Mouse (Mus musculus): ENCODE data around the gene Grin2b.
A peak's percentile ranks its signal among the peaks of the same experiment; 100 is the strongest.

Gene Grin2b

DNA sequence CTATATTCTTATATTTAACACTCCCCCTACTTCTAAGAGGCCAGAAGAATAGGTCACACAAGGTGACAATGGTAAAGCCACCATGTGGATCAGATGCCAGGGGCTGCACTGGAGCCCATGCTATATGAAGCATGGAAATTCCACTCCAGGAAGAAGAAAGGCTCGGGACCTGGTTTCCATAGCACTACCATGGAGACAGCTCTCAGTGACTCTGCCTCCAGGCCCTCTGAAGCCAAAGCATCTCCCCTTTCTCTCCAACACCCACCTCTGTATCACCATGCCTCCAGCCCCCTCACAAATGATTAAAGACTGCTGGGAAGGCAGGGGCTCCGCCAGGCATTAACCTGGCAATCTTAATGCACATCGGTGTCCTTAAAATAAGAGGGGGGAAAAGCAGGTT, 179.4 kb downstream of the Grin2b start:
- DNase-seq = no peak

DNA sequence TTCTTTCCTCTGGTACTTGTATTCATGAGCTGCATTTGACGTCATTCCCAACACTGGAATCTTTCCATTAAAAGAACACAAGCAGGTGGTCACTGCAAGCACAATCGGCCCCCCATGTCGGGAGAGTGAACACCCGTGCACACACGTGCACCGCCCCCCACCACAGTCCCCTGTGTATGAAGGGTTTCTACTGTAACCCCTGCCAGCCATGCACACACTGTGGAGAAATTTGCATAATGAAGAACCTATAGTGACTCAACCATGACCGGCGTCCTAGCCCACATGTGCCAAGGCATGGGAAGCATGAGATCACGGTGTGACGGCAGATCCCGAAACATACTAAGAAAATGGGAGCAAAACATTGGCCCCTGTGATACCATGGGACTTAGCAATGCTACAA, 179.9 kb downstream of the Grin2b start:
- no peak for DNase-seq

DNA sequence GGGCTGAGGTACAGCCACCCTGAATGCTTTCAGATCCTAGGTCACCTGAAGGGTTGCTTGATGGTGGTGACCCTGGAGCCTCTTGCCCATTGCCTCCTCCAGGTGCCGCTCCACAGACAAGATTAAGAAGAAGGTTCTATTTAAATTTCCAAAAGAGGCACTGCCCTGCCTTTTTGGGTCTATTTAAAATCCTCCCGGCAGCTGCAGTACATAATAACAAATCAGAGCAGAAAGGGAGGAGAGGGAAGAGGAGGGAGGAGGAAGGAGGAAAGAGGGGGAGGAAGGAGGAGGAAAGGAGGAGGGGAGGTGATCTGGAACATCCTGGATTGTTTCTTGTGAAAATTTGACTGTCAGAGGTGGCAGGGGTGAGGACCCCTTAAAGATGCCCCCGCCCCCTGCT, 197.2 kb downstream of the Grin2b start:
- no peak for DNase-seq

DNA sequence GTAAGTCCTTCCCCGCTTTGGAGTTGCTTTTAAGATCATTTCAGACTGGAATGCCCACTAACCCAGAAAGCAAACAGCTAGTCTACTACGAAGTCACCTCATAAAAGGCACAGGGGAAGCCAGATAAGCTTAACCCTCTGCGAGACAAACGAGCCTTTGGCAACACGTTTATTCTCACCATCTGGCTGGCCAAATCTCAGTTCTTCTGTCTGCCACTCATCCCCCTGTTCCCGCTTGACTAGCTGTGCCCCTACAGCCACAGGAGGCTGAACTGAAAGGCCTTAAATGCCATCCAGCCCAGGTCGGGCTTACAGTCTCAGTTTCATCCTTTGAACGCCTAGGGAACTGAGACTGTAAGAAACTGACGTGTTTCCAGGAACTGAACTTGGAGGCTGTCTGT, 200.8 kb downstream of the Grin2b start:
- DNase-seq = no peak

DNA sequence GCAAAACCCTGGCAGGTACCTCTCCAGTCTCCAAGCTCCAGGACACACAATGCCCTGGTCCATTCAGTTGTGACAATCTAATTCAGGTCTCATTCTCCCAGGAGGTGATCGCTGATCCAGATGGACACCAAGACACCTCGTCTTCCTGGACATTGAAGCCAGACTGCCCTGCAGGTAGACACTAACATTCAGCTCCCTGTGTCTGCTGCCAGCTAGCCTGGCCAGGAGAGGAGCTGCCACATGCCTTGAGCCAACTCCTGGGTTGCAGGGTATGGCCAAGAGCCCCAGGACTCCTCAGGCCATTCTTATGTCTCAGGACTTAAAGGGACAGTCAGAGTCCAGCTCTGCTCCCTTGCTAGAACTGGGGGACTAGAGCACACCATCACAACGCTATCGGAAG, 201.8 kb downstream of the Grin2b start:
- no peak for DNase-seq

DNA sequence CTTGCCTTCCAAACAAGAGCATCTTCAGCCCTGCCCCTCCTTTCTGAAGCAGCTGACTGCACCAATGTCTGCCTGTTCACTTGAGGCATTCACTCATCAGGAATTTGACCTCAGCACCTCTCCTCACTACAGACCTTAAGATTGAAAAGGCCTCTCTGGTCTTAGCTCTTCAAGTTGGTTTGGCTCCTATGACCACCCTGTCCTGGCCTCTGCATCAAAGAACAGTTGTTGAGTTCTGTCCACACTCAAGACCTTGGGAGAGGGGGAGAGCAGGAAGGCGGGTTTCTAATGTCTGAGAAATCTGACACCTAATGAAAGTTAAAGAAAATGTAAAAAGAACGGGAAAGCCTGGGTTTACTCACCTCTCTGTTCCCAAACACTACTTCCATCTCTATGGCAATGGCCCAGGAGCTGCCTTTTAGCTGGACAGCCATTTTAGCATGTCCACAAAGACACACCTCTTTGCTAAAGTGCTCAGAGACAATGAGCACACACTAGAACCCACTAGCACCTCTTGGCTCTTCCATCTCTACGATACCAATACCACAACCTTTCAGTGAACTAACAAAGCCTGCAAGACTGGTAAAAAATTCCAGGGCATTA, 202.5 kb downstream of the Grin2b start:
- no peak for DNase-seq

DNA sequence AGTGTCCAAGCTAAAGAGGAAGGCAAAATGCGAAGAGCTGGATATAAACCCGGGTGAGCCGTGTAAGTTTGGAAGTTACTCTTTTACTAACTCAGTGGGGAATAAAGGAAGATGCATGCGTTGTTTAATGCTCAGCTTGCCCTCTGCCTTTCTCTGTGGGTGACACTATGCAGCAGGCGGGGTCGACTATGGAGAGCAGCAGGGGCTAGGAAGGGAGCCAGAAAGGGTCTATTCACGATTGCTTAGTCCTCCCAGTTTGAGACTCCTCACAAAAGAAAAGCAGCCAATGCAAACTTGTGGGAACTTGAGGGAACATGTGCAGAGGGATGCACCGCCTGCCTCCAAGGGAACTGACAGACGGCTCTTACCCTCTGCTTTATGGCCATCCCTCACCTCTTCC, 211.5 kb downstream of the Grin2b start:
- no peak for DNase-seq

DNA sequence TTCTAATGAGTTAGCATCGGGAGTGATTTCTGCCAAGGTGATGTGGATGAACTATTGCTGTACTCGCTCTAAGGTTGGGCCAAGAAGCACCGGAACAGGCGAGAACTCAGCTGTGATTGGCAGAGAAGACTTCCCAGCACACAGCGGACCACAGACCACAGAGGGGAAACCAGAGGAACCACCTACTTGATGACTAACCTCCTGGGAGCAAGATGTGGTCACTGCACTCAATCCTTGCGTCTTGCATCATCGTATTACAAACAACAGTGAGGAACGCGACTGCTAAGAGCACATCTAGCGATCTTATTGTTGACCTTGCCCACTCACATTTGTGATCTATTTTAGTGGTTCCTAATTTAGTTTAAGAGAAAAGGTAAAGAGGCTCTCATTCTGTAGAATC, 213.7 kb downstream of the Grin2b start:
- DNase-seq = no peak

DNA sequence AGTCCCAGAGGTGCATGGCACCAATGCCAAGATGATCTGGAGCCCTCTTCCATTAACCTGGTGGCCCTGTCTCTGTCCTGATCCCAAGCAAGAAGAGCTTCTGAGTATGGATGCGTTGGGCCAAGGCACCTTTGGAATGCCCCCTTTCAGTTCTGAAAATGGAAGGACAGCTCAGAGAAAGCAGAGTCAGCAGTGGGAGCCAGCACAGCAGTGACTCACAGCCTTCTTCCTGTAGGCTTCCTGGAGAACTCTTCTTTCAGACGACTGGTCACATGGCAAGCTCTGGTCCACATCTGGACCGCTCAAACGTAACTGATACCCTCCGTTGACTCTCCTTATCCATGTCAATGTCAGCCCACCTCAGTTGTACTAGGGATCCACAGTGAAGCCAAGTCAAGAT, 221.6 kb downstream of the Grin2b start:
- DNase-seq = no peak

DNA sequence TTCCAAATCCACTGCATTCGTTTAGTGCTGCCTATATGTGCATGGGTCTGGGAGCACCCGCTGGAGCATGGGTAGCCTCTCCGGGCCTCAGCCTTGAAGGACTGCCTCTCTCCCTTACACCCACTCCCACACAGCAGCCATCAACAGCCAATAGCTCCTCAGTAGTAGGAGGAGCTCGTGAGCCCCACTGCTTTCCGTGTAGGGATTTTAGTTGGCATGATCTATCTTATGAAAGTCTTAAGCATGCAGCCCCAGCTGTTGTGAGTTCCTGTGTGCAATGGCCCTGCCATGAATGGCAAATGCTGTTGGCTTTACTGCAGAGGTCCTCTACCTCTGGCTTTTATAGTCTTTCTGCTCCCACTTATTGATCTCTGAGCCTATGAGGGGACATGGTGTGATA, 227.8 kb downstream of the Grin2b start:
- no peak for DNase-seq

DNA sequence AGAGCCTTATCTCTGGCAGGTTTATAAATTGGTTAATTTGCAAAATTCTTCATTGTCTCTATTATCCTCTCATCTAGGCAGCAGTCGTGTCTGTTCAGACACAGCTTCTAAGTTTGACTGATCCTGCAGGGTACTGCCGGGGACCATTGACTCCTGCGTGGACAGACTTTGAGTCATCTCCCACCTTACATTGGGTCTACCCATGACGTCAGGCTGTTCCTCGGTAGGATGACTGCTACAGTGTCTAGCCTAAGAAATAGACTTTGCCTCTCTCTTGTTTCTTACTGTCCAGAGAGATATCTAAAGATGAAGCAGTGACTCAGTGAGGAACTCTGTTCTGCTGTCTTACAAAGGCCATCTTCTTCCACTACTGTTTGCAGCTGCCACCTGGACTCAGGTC, 229.0 kb downstream of the Grin2b start:
- DNase-seq = no peak

DNA sequence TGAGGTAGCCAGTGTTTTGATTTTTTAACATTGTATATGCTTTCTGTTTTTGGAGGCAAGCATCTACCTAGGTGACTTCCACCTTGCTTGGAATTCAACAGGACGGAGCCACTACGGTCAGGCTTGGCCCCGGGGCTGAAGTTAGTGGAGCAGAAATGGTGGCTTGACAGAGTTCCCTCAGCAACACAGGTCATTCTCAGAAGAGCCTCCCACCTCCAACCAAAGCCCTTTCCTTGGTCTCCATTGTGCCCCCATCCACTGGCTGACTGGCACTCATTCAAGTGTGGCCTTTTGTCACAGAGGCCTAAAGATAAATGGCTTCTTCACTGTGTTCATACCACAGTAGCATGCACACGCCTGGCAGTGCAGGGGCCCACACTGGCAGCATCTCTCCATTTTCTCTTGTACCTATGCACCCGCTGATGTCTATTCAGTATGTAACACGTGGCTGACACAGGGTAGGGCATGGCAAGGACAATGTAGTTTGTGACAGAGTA, 230.1 kb downstream of the Grin2b start:
- no peak for DNase-seq

DNA sequence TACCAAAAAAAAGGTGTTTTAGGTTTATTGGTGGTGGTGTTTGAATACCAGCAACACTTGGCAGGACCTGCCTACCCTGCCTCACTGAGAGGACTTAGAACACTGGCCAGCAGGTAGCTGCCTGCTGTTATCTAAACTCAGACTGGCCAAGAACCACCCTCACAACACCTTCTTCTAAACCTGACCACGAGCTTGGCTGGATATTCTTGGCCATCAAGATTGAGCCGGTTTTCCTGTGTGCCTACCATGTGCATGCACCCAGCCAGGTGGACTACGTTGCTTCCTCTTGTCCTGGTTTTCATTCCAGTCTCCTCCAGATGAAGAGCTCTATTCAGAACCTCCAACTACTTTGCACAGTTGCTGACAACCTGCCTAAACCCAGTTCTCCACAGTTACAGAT, 240.4 kb downstream of the Grin2b start:
- peak; percentile 37 for DNase-seq

DNA sequence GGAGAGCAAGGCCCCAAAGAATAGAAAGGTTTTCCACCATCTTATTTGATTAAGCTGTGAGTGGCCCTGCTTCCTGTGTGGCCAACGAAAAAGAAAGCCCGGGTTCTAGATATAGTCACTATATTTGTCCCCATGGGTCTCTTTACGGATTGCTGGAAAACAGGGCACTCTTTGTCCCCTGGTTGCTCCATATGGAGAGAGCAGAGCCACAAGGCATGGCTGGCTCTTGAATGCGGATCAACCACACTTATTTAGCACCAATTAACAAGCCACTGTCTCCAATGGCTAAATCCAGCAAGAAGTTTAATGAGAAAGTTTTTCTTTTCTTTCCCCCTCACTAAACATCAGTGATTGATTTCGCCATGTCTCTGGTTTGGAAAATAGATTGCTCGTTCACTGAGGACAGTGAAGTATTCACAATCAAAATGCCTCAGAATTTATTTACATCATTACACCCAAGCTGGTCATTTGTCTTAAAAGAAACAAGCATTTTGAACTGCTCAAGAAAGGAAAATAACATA, 240.9 kb downstream of the Grin2b start:
- no peak for DNase-seq

DNA sequence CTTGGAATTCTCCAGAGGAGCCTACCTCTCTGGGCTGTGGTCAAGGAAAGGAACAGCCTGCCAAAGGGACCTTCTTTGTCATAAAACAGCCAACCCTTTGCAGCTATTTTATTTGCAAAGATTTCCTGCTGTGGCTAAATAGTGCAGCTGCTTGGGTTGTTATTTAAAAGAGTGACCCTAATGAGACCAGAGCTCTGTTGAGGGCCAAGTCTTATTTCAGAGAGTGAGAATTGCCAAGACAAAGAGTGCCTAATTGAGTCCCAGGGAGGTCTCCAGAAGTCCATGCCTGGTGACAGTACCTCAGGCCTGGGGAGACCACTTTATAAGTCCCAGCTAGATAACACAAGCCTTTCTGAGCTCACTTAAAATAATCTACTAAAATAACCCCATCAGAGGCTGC, 255.6 kb downstream of the Grin2b start:
- DNase-seq = peak; percentile 34

DNA sequence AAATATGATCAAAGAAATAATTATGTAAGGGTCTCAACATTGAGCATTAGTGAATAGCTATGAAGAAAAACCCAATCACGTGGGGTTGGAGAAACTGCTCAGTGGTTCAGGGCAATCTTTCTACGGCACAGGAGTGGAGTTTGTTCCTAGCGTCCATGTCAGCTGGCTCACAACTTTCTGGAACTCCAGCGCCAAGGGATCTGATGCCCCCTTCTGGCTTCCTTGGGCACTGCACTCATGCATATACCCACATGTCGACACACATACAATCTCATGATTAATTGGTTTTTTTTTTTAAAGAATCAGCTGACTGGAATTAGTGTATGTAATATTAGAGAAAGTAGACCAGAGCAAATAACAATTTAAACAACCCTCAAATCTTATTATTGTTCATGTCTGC, 258.7 kb downstream of the Grin2b start:
- DNase-seq = no peak

DNA sequence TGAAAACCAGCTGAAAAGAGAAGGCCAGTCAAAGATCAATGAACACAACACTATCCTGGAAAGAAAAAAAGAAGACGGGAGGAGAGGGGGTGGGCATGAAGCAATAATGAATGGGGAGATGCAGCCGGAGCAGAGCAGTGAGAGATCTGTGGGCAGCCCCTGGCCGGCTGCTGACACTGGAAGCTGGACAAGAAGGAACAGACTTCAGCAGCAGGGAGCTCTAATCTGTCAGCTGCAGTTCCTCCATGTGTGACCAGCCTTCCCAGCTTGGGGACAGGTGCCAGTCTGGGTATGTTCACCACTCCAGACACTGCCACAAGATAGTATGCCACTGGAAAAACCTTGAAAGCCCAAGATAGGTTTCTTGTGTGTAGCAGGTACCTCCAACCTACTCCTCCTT, 261.2 kb downstream of the Grin2b start:
- DNase-seq = no peak

DNA sequence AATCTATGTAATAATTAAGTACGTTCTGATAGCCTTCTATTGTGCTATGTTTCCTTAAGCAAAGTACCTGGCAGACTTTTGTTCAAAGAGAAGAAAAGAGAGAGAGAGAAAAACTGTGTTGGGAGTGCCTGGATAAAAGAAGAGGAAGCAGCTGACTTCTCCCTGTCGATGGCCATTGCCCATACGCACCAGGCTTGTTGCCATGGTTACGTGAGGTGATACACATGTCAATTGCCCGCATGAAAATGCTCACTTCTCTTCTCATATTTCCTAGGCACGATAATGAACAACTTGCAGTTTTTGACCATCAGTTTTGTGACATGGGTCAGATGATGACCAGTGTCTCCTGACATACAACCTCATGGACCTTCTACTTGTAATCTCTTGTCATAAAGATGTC, 262.2 kb downstream of the Grin2b start:
- no peak for DNase-seq

DNA sequence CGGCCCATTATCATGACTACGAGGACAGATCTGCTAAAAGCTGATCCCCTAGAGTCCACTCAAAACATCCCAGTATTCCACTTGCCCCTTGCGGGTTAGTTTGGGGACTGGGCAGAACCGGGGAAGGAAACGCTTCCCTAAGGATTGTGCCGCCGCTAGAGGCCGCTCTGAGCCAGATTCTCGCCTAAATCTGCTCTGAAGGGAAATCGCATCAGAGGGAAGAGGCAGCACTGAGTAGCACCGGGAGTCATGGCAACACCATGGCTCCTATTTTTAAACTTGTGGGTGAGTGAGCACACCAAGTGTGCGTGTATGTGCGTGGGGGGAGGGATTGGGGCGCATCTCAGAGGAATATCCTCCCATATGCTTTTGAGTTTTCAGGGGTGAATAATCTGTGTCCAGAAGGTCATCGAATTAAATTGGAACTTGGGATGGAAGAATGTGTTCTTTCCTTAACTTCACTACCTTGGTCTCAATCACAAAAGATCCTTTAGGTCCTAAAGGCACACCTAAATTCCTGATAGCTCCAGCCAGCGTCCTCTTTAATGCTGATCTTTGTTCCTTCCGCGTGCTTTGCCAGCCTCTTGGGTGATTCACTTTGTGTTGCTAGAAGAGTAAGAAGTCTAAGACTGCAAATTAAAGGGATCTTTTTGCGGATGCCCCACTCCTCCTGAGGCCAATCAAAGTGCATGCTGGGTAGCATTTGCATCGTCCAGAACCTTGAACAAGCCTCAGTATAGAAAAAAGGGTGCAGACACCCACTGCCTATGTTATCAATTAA, 265.6 kb downstream of the Grin2b start:
- DNase-seq = peak; percentile 92

DNA sequence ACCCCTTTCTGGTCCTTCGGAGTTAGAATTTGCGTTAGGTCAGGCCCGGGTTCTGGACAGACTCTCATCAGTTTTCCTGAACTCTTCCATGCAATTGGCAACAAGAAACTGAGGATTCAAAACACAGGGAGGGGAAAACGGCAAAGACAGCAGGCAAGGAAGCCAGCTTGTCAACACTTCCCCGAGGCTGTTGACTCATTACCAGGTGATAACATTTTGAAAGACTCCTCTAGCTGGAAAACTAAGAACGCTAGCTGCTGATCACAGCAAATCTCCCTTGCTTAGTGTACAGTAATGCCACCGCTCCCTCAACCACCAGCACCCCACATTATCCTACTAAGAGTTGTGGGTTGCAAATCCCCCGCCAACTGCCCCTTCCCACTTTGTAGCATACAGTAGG, 266.2 kb downstream of the Grin2b start:
- no peak for DNase-seq

DNA sequence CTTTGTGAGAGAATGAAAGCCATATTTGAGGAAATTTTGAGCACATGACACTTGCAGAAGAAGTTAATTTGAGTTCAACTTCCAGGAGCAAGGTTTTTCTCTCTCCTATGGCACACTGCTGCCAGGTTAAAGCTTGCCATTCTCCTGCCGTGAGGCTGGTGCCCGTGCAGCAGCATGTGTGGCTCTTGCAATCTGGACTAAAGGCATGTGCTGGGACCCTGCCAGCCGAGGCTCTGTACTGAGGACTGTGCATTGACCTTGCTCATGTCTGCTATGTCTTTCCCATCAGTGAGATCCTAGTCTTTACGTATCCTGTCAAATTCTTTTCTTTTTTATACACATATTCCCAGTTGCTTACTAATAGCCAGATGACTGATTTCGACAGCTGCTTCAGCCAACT, 268.9 kb downstream of the Grin2b start:
- DNase-seq = no peak

DNA sequence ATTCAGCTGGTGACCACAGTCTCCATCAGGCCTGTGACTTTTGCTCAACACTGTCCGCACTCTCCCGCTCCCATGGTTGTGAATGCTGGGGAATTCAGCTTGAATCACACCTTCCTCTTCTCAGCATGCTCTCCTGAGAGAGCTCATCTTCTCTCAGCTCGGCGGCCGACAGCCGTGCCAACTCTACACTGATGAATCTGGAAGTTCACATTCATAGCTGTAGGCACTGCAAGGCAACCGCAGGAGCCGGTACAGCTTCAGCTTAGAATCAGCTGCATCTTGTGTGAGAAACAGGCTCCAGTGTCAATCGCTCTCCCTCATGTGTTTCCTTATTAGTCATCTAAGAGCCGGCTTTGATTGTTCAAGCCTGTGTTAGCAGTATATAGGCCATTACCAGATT, 272.9 kb downstream of the Grin2b start:
- DNase-seq = peak; percentile 59

DNA sequence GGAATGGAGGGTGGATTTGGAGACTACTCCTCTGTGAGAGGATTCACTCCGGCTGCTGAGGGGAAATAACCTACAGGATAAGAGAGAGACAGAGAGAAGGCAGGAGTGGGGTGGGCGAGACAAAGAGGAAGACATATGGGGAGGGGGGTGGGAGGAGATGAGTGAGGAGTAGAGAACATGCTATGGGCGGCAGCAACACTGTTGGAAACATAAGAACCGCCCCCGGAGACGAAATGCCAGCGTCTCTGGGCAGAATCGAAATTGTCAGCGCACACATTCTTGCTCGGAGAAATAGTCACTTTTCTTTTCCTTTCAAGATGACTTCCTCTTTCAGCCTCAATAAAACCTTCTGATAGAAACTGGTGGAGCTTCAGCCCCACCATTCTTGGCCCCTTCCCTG, 274.1 kb downstream of the Grin2b start:
- peak; percentile 83 for DNase-seq

DNA sequence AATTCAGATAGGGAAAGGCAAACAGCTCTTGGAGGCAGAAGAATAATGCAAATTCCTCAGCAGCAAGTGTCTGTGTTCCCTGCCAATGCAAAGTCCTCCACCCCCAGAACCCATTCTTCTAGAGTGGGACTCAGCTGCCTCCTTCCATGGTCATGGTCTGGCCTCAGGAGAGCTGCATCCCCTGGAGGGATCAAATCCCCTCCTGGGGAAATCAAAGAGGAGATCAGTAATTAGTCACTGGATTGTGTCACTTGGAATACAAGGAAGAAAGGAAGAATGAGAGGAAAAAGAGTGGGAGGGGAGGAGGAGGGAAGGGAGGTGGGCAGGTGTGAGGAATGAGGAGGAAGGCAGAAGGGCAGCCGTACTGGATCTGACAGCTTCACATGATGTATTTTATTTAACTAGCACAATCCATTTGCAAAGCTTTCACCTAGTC, 278.5 kb downstream of the Grin2b start:
- peak; percentile 51 for DNase-seq

DNA sequence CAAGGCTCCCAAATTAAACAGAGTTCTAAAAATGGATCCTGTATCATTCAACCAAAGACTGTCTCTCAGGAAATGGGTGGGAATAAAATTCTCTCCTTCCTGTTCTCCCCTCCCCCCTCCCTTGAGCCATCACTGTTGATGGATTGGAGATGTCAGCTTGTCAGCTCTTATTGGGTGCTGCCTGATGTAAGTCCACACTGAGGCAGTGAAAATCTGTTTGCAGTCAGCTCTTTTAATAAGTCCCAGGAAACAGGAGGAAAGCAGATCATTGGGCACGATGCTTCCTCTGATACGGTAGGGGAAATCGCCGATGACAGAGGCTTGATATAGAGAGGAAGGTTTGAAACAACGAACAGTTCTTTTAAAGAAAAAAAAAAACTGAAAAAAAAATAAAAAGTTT, 290.7 kb downstream of the Grin2b start:
- DNase-seq = no peak
